Mouse (Mus musculus) thymus, adult 2 months (tissue): ENCODE data around the gene Rcan2.

ENCODE experiments used
- CTCF ChIP-seq: fragments of 200-500 bp; IDR thresholded peaks from 2 replicates; pipeline ENCODE4 v1.5.1; 2012; ENCODE audit warnings: mild to moderate bottlenecking, control low read depth, low read length, moderate library complexity, borderline replicate concordance; ENCODE audit not compliant: control insufficient read depth, poor library complexity, insufficient read depth; ENCODE audit errors: extremely low read depth
- POLR2A ChIP-seq: fragments of 200-500 bp; IDR thresholded peaks from 2 replicates; pipeline ENCODE4 v1.6.1; 2012; ENCODE audit warnings: mild to moderate bottlenecking, low read length, control low read depth, moderate library complexity; ENCODE audit not compliant: control insufficient read depth, poor library complexity, insufficient read depth; ENCODE audit errors: extremely low read depth

DNA sequence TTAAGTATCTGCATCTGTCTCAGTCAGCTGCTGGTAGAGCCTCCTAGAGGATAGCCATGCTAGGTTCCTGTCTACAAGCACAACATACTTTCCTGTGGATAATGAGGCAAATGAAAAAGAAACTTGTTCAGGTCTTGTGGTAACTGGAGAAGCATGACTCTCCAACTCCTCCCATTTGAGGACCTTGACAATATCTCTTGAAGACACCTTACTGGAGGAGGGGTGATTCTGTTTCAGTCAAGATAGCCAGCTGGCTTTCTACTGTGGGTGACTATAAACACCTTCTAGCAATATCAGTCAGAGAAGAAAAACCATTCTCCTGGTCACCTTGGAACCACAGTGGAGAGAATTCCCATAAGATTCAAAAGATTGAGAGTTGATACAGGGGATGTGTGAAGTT, 257.0 kb downstream of the Rcan2 start:
- TF ChIP-seq CTCF, result no peak
- TF ChIP-seq POLR2A, result no peak
